Mouse (Mus musculus) left cerebral cortex, postnatal 14 days (tissue): Measurements from ENCODE around the gene Ppp1r13l. TPM values are rescaled to one million over a fixed set of nuclear protein-coding genes. Genes with fewer than 3 reads are reported as not detected.

Experiments used
- DNase-seq, 2 experiments: peaks; one replicate each; pipeline ENCODE4 v3.0.0; 2021 to 2022; ENCODE audit warnings: low spot score in 2 of 2, mixed read lengths in 1 of 2
- intact Hi-C: fragments of 180-260 bp; cut with DNase I; formaldehyde crosslinking; loops from one replicate; pipeline ENCODE4 v1.15.1; 2025
- microRNA-seq, 2 experiments: library from miRNA; unstranded; fragments of <30 nt; microRNA quantifications; one replicate each; pipeline ENCODE4 v1.2.0; 2022
- total RNA-seq, 2 experiments: library from RNA; stranded (reverse); gene quantifications; 2 replicates each; pipeline ENCODE4 v1.2.3; 2021

The Ppp1r13l gene
- total RNA-seq, 2 experiments from 2014 or later: 6.0 to 6.7 TPM

DNA sequence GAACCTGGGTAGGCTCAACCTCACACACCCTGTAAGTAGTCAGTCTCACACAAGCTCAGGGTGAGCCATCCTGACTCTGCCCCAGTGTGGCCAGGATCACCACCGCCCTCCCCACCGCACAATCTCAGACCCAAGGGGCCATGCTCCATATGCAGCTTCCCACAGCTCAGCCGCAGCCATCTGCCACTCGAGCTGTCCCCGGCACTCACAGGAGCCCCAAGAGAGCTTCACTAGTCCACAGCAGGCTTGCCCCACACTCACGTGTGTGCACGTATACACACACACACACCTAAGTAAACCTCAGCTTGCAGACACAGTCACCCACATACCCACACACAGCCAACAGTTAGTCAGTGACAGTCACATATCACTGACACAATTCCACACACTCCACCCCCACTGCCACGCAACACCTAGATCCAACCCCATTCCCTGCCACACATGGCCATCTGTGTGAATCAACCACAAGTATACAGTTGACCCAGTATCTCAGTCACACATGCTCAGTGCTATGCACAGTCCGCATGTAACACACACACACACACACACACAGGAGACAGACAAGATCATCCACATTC lies 43.1 kb downstream of the Ppp1r13l start:
- intact Hi-C loops: loop anchor here (10.0 kb wide), 3 partner anchors 172 to 292 kb away; partner anchors contain the start of genes Apoc1, Apoe, Gemin7 and Zfp296
- no peak for DNase-seq

DNA sequence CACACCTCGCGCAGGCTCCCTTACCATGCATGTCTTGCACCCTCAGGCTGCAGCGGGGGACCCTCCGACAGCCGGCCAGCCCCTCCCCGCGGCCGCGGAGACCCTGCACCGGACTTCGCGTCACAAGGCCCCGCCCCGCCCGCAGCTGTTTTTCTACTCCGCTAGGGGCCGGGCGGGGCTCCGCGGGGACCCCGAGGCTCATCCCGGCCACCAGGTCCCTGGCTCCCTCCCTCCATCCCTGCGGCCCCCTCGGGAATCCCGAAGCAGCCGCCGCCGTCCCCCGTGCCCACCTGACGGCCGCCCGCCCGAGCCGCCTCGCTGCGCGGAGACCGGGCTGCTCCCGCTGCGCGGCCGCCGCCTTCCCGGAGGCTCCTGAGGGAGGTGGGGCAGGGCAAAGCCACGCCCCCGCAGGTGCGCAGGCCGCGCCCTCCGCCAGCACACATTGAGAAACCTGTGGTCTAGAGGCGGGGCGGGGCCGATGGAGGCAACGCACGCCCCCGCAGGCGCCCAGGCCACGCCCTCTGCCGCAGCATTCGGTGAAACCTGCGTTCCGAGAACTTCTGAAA lies 44.3 kb downstream of the Ppp1r13l start, which contains the start of gene Klc3:
TSS of gene Klc3 (minus strand) at position 374 of the 566 bp plus-strand sequence.
- no peak for DNase-seq
- intact Hi-C loops: loop anchor here (10.0 kb wide), 3 partner anchors 171 to 291 kb away; partner anchors contain the start of genes Apoc1, Apoe, Gemin7 and Zfp296

DNA sequence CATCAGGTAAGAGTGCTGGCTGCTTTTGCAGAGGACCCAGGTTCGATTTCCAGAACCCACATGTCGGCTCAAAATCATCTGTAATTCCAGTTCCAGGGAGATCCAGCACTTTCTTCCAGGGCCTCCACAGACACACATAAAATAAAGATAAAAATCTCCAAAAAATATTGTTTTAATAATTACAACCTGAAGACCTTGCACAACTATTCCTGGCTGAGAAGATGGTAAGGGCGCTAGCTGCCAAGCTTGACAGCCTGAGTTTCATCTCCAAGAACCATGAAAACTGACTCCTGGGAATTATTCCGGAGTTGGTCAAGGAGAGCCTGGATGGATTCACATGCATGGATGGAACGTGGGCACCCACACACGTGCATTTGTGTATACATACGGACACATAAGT lies 44.9 kb downstream of the Ppp1r13l start, which contains the start of gene Ckm:
TSS of gene Ckm (plus strand) at position 301 of the 400 bp plus-strand sequence.
- intact Hi-C loops: loop anchor here (10.0 kb wide), 3 partner anchors 170 to 290 kb away; partner anchors contain the start of genes Apoc1, Apoe, Gemin7 and Zfp296
- no peak for DNase-seq

DNA sequence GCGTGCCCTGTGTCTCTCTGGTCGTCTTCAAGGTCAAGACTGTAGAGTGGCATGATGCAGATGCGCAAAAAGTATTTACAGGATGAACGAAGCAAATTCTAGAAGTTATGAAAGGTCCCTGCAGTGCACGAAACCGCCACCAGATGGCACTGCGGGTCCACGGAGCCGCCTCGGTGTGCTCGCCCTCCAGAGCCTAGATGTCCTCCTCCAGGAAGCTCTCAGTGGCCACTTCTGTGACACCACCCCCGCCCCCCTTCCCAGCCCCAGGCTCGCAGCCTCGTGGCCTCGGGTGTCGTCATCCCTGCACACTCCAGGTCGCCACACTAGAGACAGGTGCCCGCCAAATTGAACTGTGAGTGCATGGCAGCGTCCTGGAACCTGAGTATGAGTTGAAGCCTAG lies 45.9 kb downstream of the Ppp1r13l start:
- peak; percentile 79 to 85 for DNase-seq
- intact Hi-C loops: loop anchor here (10.0 kb wide), 3 partner anchors 169 to 289 kb away; partner anchors contain the start of genes Apoc1, Apoe, Gemin7 and Zfp296

DNA sequence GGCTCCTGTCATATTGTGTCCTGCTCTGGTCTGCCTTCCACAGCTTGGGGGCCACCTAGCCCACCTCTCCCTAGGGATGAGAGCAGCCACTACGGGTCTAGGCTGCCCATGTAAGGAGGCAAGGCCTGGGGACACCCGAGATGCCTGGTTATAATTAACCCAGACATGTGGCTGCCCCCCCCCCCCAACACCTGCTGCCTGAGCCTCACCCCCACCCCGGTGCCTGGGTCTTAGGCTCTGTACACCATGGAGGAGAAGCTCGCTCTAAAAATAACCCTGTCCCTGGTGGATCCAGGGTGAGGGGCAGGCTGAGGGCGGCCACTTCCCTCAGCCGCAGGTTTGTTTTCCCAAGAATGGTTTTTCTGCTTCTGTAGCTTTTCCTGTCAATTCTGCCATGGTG lies 50.2 kb downstream of the Ppp1r13l start:
- intact Hi-C loops: loop anchor here (10.0 kb wide), 3 partner anchors 165 to 285 kb away; partner anchors contain the start of genes Apoc1, Apoe, Gemin7 and Zfp296

DNA sequence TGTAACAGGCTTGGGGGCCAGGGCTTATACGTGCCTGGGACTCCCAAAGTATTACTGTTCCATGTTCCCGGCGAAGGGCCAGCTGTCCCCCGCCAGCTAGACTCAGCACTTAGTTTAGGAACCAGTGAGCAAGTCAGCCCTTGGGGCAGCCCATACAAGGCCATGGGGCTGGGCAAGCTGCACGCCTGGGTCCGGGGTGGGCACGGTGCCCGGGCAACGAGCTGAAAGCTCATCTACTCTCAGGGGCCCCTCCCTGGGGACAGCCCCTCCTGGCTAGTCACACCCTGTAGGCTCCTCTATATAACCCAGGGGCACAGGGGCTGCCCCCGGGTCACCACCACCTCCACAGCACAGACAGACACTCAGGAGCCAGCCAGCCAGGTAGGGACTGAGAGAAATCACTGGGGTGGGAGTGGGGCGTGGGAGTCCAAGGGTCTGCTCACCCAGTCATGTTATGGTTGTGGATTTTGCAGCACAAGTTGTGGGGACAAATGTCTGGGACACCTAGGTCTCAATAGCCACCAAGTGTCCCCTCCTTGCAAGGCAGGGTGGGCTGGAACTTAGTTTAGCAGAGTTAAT lies 51.3 kb downstream of the Ppp1r13l start:
- no peak for DNase-seq
- intact Hi-C loops: no loop called here

More for the DNA sequence above, 50.2 kb downstream of the Ppp1r13l start:
- no peak for DNase-seq

DNA sequence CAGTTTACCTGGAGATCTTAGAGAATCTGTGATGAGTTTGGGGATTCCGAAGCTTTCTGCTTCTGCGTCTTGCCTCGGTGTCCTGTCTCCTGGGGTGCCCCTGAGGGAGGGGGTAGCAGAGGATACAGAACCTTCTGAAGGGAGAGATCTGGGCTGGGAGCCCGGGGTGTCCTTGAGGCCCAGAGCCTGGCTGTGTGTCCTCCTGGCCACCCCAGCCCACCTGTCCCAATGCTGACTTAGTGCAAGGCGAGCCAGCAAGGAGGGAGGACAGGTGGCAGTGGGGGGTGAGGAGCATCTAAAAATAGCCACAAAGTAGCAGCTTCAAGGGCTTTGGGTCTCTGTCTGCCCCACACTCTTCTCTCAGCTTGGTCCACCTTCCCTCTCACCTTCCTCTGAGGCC lies 52.2 kb downstream of the Ppp1r13l start:
- intact Hi-C loops: no loop called here
- no peak for DNase-seq

DNA sequence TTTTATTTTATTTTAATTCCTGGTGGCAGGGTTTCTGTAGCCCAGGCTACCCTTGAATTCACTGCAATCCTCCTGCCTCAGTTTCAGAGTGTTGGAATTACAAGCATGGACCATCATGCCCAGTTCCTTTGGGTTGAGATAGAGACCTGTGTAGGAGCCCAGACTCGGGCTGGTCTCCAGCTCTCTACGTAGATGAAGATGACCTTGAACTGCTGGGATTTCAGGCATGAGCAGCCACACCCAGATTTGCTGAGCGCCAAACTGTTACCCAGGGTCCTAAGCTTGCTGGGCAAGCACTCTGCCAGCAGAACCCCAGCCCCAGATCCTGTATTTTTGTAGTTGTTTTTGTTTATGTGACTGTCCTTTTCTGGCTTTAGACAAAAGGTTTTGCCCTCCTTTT lies 54.0 kb downstream of the Ppp1r13l start:
- intact Hi-C loops: no loop called here

DNA sequence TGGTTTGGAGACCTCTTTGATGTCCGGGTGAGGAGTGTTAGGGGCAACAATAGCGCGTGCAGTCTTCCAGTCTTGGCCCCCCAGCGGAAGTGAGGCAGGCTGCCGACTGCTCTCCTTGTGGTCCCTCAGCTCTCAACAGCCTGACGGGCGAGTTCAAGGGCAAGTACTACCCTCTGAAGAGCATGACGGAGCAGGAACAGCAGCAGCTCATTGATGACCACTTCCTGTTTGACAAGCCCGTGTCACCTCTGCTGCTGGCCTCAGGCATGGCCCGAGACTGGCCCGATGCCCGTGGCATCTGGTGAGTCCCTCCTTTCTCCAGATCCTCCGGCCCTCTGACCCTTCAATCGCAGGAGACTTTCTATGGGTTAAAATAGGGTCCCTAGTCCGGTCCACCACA lies 57.0 kb downstream of the Ppp1r13l start:
- intact Hi-C loops: no loop called here
- DNase-seq: no peak

More for the DNA sequence above, 54.0 kb downstream of the Ppp1r13l start:
- no peak for DNase-seq

DNA sequence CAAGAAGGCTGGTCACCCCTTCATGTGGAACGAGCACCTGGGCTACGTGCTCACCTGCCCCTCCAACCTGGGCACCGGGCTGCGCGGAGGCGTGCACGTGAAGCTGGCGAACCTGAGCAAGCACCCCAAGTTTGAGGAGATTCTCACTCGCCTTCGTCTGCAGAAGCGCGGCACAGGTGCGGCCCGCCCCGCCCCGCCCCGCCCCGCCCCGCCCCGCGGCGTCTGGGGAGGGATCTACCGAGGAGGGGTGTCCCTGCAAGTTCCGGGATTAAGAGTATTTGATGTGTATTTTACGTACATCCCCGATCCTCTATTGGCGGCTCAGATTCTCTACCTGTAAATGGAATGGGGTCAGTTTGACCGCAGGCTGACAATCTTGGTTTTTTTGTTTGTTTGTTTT lies 60.6 kb downstream of the Ppp1r13l start:
- intact Hi-C loops: no loop called here
- DNase-seq: no peak

DNA sequence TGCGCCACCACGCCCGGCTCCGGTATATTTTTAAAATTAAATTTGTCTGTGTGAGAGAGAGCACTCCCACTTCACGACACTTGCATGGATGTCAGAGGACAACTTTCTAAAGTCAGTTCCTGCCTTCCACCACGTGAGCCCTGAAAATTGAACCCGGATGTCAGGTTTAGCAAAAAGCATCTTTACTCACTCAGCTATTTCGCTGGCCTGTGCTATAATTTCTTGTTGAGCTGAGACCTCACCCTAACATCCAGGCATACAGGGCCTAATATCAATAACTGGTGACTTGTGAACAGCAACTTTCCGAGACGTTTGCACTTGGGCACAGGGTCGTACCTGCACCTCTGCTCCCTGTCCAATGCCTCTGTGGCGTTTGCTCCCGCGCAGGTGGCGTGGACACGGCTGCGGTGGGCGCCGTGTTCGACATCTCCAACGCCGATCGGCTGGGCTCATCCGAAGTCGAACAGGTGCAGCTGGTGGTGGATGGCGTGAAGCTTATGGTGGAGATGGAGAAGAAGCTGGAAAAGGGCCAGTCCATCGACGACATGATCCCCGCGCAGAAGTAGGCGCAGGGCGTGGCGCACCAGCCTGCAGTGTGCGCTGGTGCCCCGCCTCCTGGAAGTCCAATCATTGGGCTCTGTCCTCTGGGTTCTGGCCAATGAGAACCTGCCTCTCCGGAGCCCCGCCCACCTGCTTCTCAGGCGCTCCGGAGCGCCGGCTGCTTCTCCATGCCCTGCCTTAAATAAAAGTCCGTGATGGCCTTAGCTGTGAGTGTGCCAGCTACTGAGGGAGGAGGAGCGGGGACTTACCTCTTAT lies 61.5 kb downstream of the Ppp1r13l start:
- DNase-seq: peak; percentile 88 to 95
- intact Hi-C loops: no loop called here

DNA sequence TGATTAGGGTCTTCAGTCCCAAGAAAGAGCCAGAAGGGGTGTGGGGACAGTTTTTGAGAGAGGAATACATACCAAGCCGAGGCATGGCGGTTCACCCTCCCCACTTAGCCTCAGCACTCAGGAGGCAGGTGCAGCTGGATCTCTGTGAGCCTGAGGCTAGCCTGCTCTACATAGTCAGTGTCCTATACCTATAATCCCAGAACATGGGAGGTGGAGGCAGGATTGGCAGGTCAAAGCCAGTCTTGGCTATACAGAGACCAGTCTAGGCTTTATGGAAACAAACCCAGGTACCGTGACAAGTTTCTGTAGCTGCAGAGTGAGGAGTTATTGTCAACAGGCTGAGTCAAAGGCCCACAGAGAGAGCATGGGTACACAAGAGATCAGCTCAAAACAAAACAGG lies 63.5 kb downstream of the Ppp1r13l start:
- DNase-seq: no peak
- intact Hi-C loops: no loop called here

DNA sequence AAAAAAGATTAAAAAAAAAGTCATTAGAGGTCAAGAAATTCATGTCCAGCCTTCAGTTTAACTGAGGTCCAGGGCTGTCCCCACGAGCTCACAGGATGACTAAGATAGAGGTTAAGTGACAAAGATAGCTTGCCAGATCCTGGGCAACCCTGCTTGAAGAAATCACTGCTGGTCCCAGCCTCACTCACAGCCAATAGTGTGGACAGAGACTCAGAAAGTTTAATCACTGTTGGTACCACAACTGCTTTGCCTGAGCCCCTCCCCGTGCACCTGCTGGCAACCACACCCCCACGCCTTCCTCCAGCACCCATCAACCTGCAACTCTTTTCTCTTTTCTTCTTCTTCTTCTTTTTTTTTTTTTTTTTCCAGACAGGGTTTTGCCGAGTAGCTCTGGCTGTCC lies 64.5 kb downstream of the Ppp1r13l start:
- intact Hi-C loops: no loop called here
- DNase-seq: no peak

DNA sequence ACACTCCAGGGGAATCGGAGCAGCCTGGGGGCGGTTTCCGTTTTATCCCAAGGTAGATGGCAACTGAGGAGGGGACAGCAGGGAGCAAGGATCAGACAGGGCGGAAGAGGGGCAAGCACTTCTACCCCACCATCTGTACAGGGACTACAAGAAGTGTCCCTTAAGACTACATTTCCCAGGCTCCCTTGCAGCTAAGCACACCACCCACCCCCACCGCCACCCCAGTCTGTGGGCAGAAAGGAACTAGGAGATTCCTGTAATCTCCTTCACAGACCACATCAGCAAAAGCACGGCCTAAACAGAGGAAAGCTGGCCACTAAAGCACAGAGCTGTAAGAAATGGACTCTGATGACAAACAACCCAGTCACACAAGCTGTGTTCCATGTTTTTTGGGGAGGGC lies 66.8 kb downstream of the Ppp1r13l start:
- peak in 1 of 2 experiments; percentile 40 for DNase-seq
- intact Hi-C loops: no loop called here

DNA sequence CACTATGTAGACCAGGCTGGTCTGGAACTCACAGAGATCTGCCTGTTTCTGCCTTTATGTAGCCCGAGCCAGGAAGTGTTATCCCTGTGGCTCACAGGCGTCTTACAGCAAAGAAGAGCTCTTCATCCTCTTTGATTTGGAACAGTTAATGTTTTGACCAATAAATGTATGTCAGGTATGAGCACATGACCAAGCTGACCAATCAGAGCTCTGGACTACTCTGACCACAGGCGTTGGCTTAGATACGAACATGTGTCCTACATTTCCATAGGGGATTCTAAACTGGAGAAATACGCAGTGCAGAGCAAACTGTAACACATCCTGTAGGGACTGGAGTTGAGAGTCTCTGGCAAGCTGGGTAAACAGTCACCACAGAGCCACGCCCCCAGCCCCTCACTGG lies 67.3 kb downstream of the Ppp1r13l start:
- DNase-seq: peak in 1 of 2 experiments; percentile 70
- intact Hi-C loops: no loop called here

Small RNA genes lying within 50 kb of the gene (microRNA-seq; reads per million reads assigned to microRNA genes)
- gene Mir343: 0 reads per million in 2 experiments

Other genes with a start within 250 kb of the Ppp1r13l start
- gene Gm4969, start 241.4 kb upstream of the Ppp1r13l start, total RNA-seq: under 1 TPM; 0.48 to 0.76 TPM
- 10 to 100 TPM; 11.5 to 12.6 TPM for gene Fbxo46, start 239.9 kb upstream of the Ppp1r13l start, total RNA-seq
- 10 to 100 TPM; 19.6 to 21.9 TPM for gene Qpctl, start 210.5 kb upstream of the Ppp1r13l start, total RNA-seq
- 10 to 100 TPM; 84.3 to 88.7 TPM for gene Snrpd2, start 210.0 kb upstream of the Ppp1r13l start, total RNA-seq
- 1 to 10 TPM; 1.6 to 2.8 TPM for gene Gipr, start 193.6 kb upstream of the Ppp1r13l start, total RNA-seq
- gene Eml2, start 183.3 kb upstream of the Ppp1r13l start, total RNA-seq: 100 to 1,000 TPM; 167 to 183 TPM
- 1 to 10 TPM; 5.2 to 5.5 TPM for gene Gpr4, start 147.2 kb upstream of the Ppp1r13l start, total RNA-seq
- 10 to 100 TPM; 40.0 to 43.9 TPM for gene Opa3, start 131.4 kb upstream of the Ppp1r13l start, total RNA-seq
- gene Vasp, start 87.9 kb upstream of the Ppp1r13l start, total RNA-seq: 10 to 100 TPM; 18.4 to 21.1 TPM
- gene Ppm1n, start 79.7 kb upstream of the Ppp1r13l start, total RNA-seq: under 1 TPM in 1 of 2 experiments, not detected in 1; 0.40 TPM
- 100 to 1,000 TPM; 115 to 123 TPM for gene Rtn2, start 77.1 kb upstream of the Ppp1r13l start, total RNA-seq
- gene Fosb, start 49.7 kb upstream of the Ppp1r13l start, total RNA-seq: 10 to 100 TPM in 1 of 2 experiments, 1 to 10 TPM in 1; 7.6 to 10.7 TPM
- 10 to 100 TPM; 42.7 to 44.0 TPM for gene Ercc1, start 15.0 kb upstream of the Ppp1r13l start, total RNA-seq
- gene Cd3eap, start 266 bp upstream of the Ppp1r13l start, total RNA-seq: 10 to 100 TPM; 20.6 to 20.9 TPM
- 10 to 100 TPM; 32.7 to 35.5 TPM for gene Ercc2, start 22.3 kb downstream of the Ppp1r13l start, total RNA-seq
- gene Klc3, start 44.4 kb downstream of the Ppp1r13l start, total RNA-seq: 1 to 10 TPM in 1 of 2 experiments, under 1 TPM in 1; 0.75 to 2.2 TPM
- gene Ckm, start 45.0 kb downstream of the Ppp1r13l start, total RNA-seq: under 1 TPM; 0.36 to 0.86 TPM
- 10 to 100 TPM; 89.9 to 96.7 TPM for gene Mark4, start 99.1 kb downstream of the Ppp1r13l start, total RNA-seq
- gene Exoc3l2, start 103.6 kb downstream of the Ppp1r13l start, total RNA-seq: under 1 TPM; 0.37 to 0.80 TPM
- 1 to 10 TPM; 7.1 to 7.2 TPM for gene Bloc1s3, start 148.6 kb downstream of the Ppp1r13l start, total RNA-seq
- gene Trappc6a, start 148.6 kb downstream of the Ppp1r13l start, total RNA-seq: 10 to 100 TPM; 17.7 to 18.1 TPM
- gene Nkpd1, start 158.1 kb downstream of the Ppp1r13l start, total RNA-seq: 1 to 10 TPM in 1 of 2 experiments, under 1 TPM in 1; 0.68 to 1.1 TPM
- gene Ppp1r37, start 203.3 kb downstream of the Ppp1r13l start, total RNA-seq: 10 to 100 TPM; 87.9 to 98.8 TPM
- gene Zfp296, start 217.5 kb downstream of the Ppp1r13l start, total RNA-seq: under 1 TPM; 0.51 to 0.68 TPM
- 10 to 100 TPM; 43.8 to 46.0 TPM for gene Gemin7, start 217.8 kb downstream of the Ppp1r13l start, total RNA-seq
- gene Clasrp, start 244.7 kb downstream of the Ppp1r13l start, total RNA-seq: 10 to 100 TPM; 84.4 to 84.6 TPM